Mouse (Mus musculus) heart, postnatal 0 days (tissue): ENCODE data around the gene Oprl1. TPM values are rescaled to one million over a fixed set of nuclear protein-coding genes. Genes with fewer than 3 reads are reported as not detected.

Source experiments
- ATAC-seq: fragments of 200-750 bp; cut with Nextera tagmentation; 2 replicates; pipeline ENCODE4 v1.8.0; 2017; ENCODE audit warnings: low read depth, moderate number of reproducible peaks, moderate library complexity; ENCODE audit not compliant: insufficient read depth
- DNase-seq: peaks from one replicate; pipeline ENCODE4 v3.0.0-alpha.2; 2016; ENCODE audit warnings: low spot score
- H3K27ac ChIP-seq: fragments of 300-500 bp; sonication (generic); 2 replicates; pipeline ENCODE4 v1.5.1; 2014; ENCODE audit warnings: low read depth, mild to moderate bottlenecking
- H3K27me3 ChIP-seq: fragments of 300-500 bp; sonication (generic); 2 replicates; pipeline ENCODE4 v1.6.1; 2014; ENCODE audit warnings: low read length, mixed read lengths; ENCODE audit not compliant: control insufficient read depth, insufficient read depth
- H3K36me3 ChIP-seq: fragments of 300-500 bp; sonication (generic); replicated peaks from 2 replicates; pipeline ENCODE4 v1.6.1; 2014; ENCODE audit warnings: low read length, mixed read lengths; ENCODE audit not compliant: control insufficient read depth, insufficient read depth
- H3K4me1 ChIP-seq: fragments of 300-500 bp; sonication (generic); 2 replicates; pipeline ENCODE4 v1.6.1; 2014; ENCODE audit warnings: antibody characterized with exemption; ENCODE audit not compliant: control insufficient read depth, insufficient read depth
- H3K4me2 ChIP-seq: fragments of 300-500 bp; sonication (generic); 2 replicates; pipeline ENCODE4 v1.6.1; 2014; ENCODE audit warnings: low read depth, mild to moderate bottlenecking, low read length, moderate library complexity
- H3K4me3 ChIP-seq: fragments of 300-500 bp; sonication (generic); 2 replicates; pipeline ENCODE4 v1.5.1; 2014; ENCODE audit warnings: low read depth, low read length
- H3K9ac ChIP-seq: fragments of 300-500 bp; sonication (generic); replicated peaks from 2 replicates; pipeline ENCODE4 v1.6.1; 2014; ENCODE audit warnings: low read depth, low read length, mixed read lengths
- H3K9me3 ChIP-seq: fragments of 300-500 bp; sonication (generic); replicated peaks from 2 replicates; pipeline ENCODE4 v1.6.1; 2016; ENCODE audit warnings: low read length; ENCODE audit not compliant: control insufficient read depth
- CTCF ChIP-seq: IDR thresholded peaks from 2 replicates; pipeline ENCODE4 v1.5.1; 2016; ENCODE audit warnings: antibody characterized with exemption, control low read depth, low read depth
- EP300 ChIP-seq: IDR thresholded peaks from 2 replicates; pipeline ENCODE4 v1.6.1; 2016; ENCODE audit warnings: antibody characterized with exemption, low read depth
- WGBS: fragments of 180-500 bp; shearing (Covaris S2); extraction: QIAGEN DNeasy Blood & Tissue Kit; methylation state at CpG from one replicate; pipeline ENCODE4 v1.1.7; 2014; 5-methylcytosine and 5-hydroxymethylcytosine counted together
- polyA plus RNA-seq: library from polyadenylated mRNA; unstranded; fragments of >200 nt; fragmentation: Nextera tagmentation; extraction: Ambion mirVana; gene quantifications from 2 replicates; pipeline ENCODE4 v1.2.1, GENCODE M21; 2015
- total RNA-seq: library from RNA; depleted of rRNA; stranded (reverse); fragments of >200 nt; gene quantifications from 2 replicates; pipeline ENCODE4 v1.2.3, GENCODE M21; 2014; ENCODE audit warnings: low replicate concordance

The Oprl1 gene
- total and polyA plus RNA-seq, 2 experiments from 2014 or later = 0.19 to 8.1 TPM

DNA sequence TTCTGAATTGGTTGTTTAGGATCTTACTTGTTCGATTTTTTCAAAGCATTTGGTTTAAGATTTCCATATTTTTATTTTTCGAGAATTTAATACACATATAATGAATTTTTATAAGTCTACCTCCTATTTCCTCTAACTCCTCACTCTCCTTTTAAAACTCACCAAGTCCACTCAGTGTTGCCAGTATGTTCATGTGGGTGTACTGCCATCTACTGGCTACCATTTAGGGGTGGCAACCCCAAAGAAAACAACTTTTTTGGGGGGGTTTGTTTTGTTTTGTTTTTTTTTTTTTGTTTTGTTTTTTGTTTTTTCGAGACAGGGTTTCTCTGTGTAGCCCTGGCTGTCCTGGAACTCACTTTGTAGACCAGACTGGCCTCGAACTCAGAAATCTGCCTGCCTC lies 8.1 kb upstream of the Oprl1 start:
- Histone ChIP-seq H3K9ac (no peak overlapping the region), H3K4me3 (no peak overlapping the region), H3K9me3 (no peaks in the 10 kb centered on the region), H3K4me1 (no peaks in the 10 kb centered on the region), H3K27ac (no peak overlapping the region), H3K36me3 (no peaks in the 10 kb centered on the region), H3K27me3 (peaks cover 6% of the 10 kb centered on the region; the same call in 1 of the 2 replicates), H3K4me2 (no peak overlapping the region)
- DNase-seq = no peak
- TF ChIP-seq EP300 = no peak
- peak; percentile 60 for TF ChIP-seq CTCF
- ATAC-seq = no peak
- WGBS = 18% methylated on average over 3 of the region's 4 CpGs

DNA sequence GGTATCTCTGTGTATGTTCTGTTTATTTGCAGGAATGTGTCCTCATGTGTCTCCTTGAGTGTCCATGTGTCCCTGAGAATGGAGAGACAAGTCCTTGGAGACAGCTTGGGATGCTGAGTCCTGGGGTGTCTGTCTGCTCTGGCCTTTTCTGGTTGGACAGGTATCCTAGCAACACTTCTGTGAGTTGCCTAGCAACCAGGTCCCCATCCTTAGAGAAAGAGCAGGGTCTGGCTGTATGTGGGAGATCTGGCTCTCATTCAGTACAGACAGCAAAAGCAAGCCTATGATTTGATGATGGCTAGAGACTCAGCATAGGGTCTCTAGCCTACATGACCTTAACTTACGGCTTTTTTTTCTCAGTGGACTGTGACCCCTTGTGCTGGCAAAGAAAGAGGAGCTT lies 1.1 kb upstream of the Oprl1 start:
- whole genome bisulfite sequencing = 83% methylated on average over 1 of the region's 1 CpGs
- no peak for DNase-seq
- no peak for ATAC-seq

GRCm38 (mm10) chr2:181715382-181715781 lies 566 bp downstream of the Oprl1 start:
- TF ChIP-seq EP300 (no peak), CTCF (no peak)
- Histone ChIP-seq H3K4me3 (no peak overlapping the region), H3K9me3 (no peaks in the 10 kb centered on the region), H3K27me3 (no peaks in the 10 kb centered on the region), H3K4me1 (0 out of 2 replicates have a peak, but pooled peaks cover 6% of the 10 kb centered on the region), H3K4me2 (peak overlapping the region; percentile 32; the same call in 1 of the 2 replicates), H3K36me3 (no peaks in the 10 kb centered on the region), H3K9ac (no peak overlapping the region), H3K27ac (no peak overlapping the region)
- no peak for ATAC-seq
- DNase-seq = no peak
- 62% methylated on average over 3 of the region's 3 CpGs for WGBS

More for the DNA sequence above, 1.1 kb upstream of the Oprl1 start:
- TF ChIP-seq CTCF (no peak), EP300 (no peak)
- no peak overlapping the region for H3K4me3 ChIP-seq
- H3K9ac ChIP-seq = no peak overlapping the region
- no peaks in the 10 kb centered on the region for H3K9me3 ChIP-seq
- 0 out of 2 replicates have a peak, but pooled peaks cover 6% of the 10 kb centered on the region for H3K4me1 ChIP-seq
- no peaks in the 10 kb centered on the region for H3K36me3 ChIP-seq
- no peaks in the 10 kb centered on the region for H3K27me3 ChIP-seq
- H3K27ac ChIP-seq = no peak overlapping the region
- no peak overlapping the region for H3K4me2 ChIP-seq

DNA sequence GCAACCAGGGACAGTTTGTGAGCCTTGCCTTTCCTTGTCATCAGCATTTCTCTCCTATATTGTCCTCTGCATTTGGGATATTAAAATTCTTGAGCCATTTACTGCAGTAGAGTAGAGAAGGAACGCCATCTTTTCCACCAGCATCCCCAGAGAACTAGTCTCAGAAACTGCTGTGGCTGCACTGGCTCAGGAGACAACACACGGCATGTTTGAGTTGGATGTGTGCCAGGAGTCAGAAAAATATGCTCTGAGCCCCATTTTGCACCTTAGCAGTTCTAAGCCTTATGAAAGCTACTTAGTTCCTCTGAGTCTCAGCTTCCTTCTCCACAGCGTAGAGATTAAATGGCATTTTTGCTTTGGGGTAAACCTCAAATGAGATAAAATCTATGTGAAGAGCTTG lies 2.2 kb downstream of the Oprl1 start:
- Histone ChIP-seq H3K27me3 (no peaks in the 10 kb centered on the region), H3K4me1 (0 out of 2 replicates have a peak, but pooled peaks cover 6% of the 10 kb centered on the region), H3K9ac (no peak overlapping the region), H3K27ac (no peak overlapping the region), H3K9me3 (no peaks in the 10 kb centered on the region), H3K36me3 (no peaks in the 10 kb centered on the region), H3K4me2 (no peak overlapping the region), H3K4me3 (no peak overlapping the region)
- ATAC-seq = no peak
- TF ChIP-seq EP300 (no peak), CTCF (no peak)
- DNase-seq = no peak
- 41% methylated on average over 3 of the region's 3 CpGs for WGBS

- WGBS = 31% methylated on average over 3 of the region's 3 CpGs
- Histone ChIP-seq H3K9ac (no peak overlapping the region), H3K4me2 (no peak overlapping the region), H3K4me1 (0 out of 2 replicates have a peak, but pooled peaks cover 3% of the 10 kb centered on the region), H3K4me3 (no peak overlapping the region), H3K27me3 (no peaks in the 10 kb centered on the region), H3K36me3 (no peaks in the 10 kb centered on the region), H3K9me3 (no peaks in the 10 kb centered on the region), H3K27ac (no peak overlapping the region)
- no peak for TF ChIP-seq CTCF
- DNase-seq = no peak
- ATAC-seq = no peak
Measured at GRCm38 (mm10) chr2:181720061-181720460, 5.2 kb downstream of the Oprl1 start.

DNA sequence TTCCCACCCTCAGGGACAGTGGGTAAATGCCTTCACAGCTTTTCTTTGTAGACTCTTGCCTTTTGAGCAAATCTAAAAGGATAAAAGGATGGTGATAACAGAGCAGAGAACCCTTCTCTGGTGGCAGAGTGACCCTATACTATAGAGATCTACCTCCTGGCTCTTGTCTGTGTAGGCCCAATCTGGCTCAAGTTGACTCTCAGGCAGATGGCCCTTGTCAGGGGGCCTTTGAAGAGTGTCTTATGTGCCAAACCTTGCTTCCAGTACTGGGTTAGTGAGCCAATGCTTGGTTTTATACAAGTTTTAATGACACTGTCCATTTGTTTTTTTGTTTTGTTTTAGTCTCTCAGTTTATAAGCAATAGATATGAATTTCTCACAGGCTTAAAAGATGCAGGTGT lies 6.4 kb downstream of the Oprl1 start:
- Histone ChIP-seq H3K4me1 (no peaks in the 10 kb centered on the region), H3K27ac (no peak overlapping the region), H3K27me3 (no peaks in the 10 kb centered on the region), H3K36me3 (no peaks in the 10 kb centered on the region), H3K9me3 (no peaks in the 10 kb centered on the region), H3K4me2 (no peak overlapping the region), H3K9ac (no peak overlapping the region), H3K4me3 (no peak overlapping the region)
- ATAC-seq (no peak), DNase-seq (no peak)
- TF ChIP-seq EP300 (no peak), CTCF (no peak)
